Mouse (Mus musculus): ENCODE measurements around the gene Clec16a. TPM values are rescaled to one million over a fixed set of nuclear protein-coding genes. Genes with fewer than 3 reads are reported as not detected.

The Clec16a gene
- polyA plus RNA-seq, 1 experiment from 2014 or later, result 29.6 TPM

- Histone ChIP-seq H3K4me3 (ENCODE audit: low read depth, low read length) (peak overlapping the region; percentile 93), H3K36me3 (ENCODE audit: control insufficient read depth, insufficient read depth, low read length) (no peaks in the 10 kb centered on the region), H3K9ac (ENCODE audit: low read depth, low read length) (peak overlapping the region; percentile 88), H3K27me3 (replicated peaks; ENCODE audit: control insufficient read depth, insufficient read depth, low read length) (no peaks in the 10 kb centered on the region), H3K4me1 (ENCODE audit: control insufficient read depth, insufficient read depth, low read length) (peaks cover 26% of the 10 kb centered on the region), H3K27ac (replicated peaks; ENCODE audit: low read depth, low read length) (no peak overlapping the region), H3K9me3 (ENCODE audit: control insufficient read depth, low read length) (no peaks in the 10 kb centered on the region), H3K4me2 (ENCODE audit: low read depth, low read length) (peak overlapping the region; percentile 93)
- no peak for ATAC-seq (ENCODE audit: low read depth)
- 68% methylated on average over 16 of the region's 16 CpGs for WGBS
- DNase-seq (ENCODE audit: low spot score), result peak; percentile 11
Observed at GRCm38 (mm10) chr16:10540763-10541597, 4.2 kb upstream of the Clec16a start.

- ATAC-seq (ENCODE audit: low read depth), result no peak
- peaks cover 31% of the 10 kb centered on the region for H3K4me1 ChIP-seq (ENCODE audit: control insufficient read depth, insufficient read depth, low read length)
Observed at GRCm38 (mm10) chr16:10541598-10541930, 3.6 kb upstream of the Clec16a start.

GRCm38 (mm10) chr16:10542266-10542665, 2.9 kb upstream of the Clec16a start:
- Histone ChIP-seq H3K4me3 (ENCODE audit: low read depth, low read length) (peak overlapping the region; percentile 93), H3K4me2 (ENCODE audit: low read depth, low read length) (peak overlapping the region; percentile 93), H3K4me1 (ENCODE audit: control insufficient read depth, insufficient read depth, low read length) (peaks cover 36% of the 10 kb centered on the region), H3K9me3 (ENCODE audit: control insufficient read depth, low read length) (no peaks in the 10 kb centered on the region), H3K27ac (replicated peaks; ENCODE audit: low read depth, low read length) (peak overlapping the region; percentile 80), H3K36me3 (ENCODE audit: control insufficient read depth, insufficient read depth, low read length) (no peaks in the 10 kb centered on the region), H3K9ac (ENCODE audit: low read depth, low read length) (peak overlapping the region; percentile 88), H3K27me3 (replicated peaks; ENCODE audit: control insufficient read depth, insufficient read depth, low read length) (no peaks in the 10 kb centered on the region)
- peak; percentile 14 for DNase-seq (ENCODE audit: low spot score)
- peak; percentile 2; the same call in 1 of the 2 replicates for ATAC-seq (ENCODE audit: low read depth)
- WGBS, result 1% methylated on average over 22 of the region's 22 CpGs

More at GRCm38 (mm10) chr16:10541598-10541930, 3.6 kb upstream of the Clec16a start:
- DNase-seq (ENCODE audit: low spot score), result peak; percentile 64
- WGBS, result 18% methylated on average over 7 of the region's 7 CpGs
- no peaks in the 10 kb centered on the region for H3K36me3 ChIP-seq (ENCODE audit: control insufficient read depth, insufficient read depth, low read length)
- no peaks in the 10 kb centered on the region for H3K9me3 ChIP-seq (ENCODE audit: control insufficient read depth, low read length)
- H3K27ac ChIP-seq (replicated peaks; ENCODE audit: low read depth, low read length), result no peak overlapping the region
- peak overlapping the region; percentile 88 for H3K9ac ChIP-seq (ENCODE audit: low read depth, low read length)
- no peaks in the 10 kb centered on the region for H3K27me3 ChIP-seq (replicated peaks; ENCODE audit: control insufficient read depth, insufficient read depth, low read length)
- H3K4me3 ChIP-seq (ENCODE audit: low read depth, low read length), result peak overlapping the region; percentile 93
- H3K4me2 ChIP-seq (ENCODE audit: low read depth, low read length), result peak overlapping the region; percentile 93

- H3K4me2 ChIP-seq (ENCODE audit: low read depth, low read length), result peak within 1 kb of the TSS; percentile 93
- H3K27ac ChIP-seq (replicated peaks; ENCODE audit: low read depth, low read length), result peak within 1 kb of the TSS; percentile 80
- no peaks in the 10 kb centered on the region for H3K9me3 ChIP-seq (ENCODE audit: control insufficient read depth, low read length)
- H3K27me3 ChIP-seq (replicated peaks; ENCODE audit: control insufficient read depth, insufficient read depth, low read length), result no peaks in the 10 kb centered on the region
- ATAC-seq (ENCODE audit: low read depth), result peak; percentile 95
- H3K36me3 ChIP-seq (ENCODE audit: control insufficient read depth, insufficient read depth, low read length), result no peaks in the 10 kb centered on the region
- H3K9ac ChIP-seq (ENCODE audit: low read depth, low read length), result peak within 1 kb of the TSS; percentile 88
- peak; percentile 99 for DNase-seq (ENCODE audit: low spot score)
- peak within 1 kb of the TSS; percentile 93 for H3K4me3 ChIP-seq (ENCODE audit: low read depth, low read length)
- H3K4me1 ChIP-seq (ENCODE audit: control insufficient read depth, insufficient read depth, low read length), result peaks cover 36% of the 10 kb centered on the region
- under 1% methylated on average over 23 of the region's 61 CpGs for WGBS
Observed at GRCm38 (mm10) chr16:10542698-10543365, 2.3 kb upstream of the Clec16a start, which contains the start of gene Dexi. Gene Dexi, minus strand, starts transcription at chr16:10543054.

- H3K27me3 ChIP-seq (replicated peaks; ENCODE audit: control insufficient read depth, insufficient read depth, low read length), result no peaks in the 10 kb centered on the region
- peaks cover 22% of the 10 kb centered on the region for H3K4me1 ChIP-seq (ENCODE audit: control insufficient read depth, insufficient read depth, low read length)
- no peaks in the 10 kb centered on the region for H3K9me3 ChIP-seq (ENCODE audit: control insufficient read depth, low read length)
- H3K9ac ChIP-seq (ENCODE audit: low read depth, low read length), result no peak overlapping the region
- 53% methylated on average over 3 of the region's 3 CpGs for WGBS
- no peak for DNase-seq (ENCODE audit: low spot score)
- peak overlapping the region; percentile 81 for H3K4me2 ChIP-seq (ENCODE audit: low read depth, low read length)
- no peak overlapping the region for H3K4me3 ChIP-seq (ENCODE audit: low read depth, low read length)
- no peak overlapping the region for H3K27ac ChIP-seq (replicated peaks; ENCODE audit: low read depth, low read length)
- H3K36me3 ChIP-seq (ENCODE audit: control insufficient read depth, insufficient read depth, low read length), result no peaks in the 10 kb centered on the region
- no peak for ATAC-seq (ENCODE audit: low read depth)
Observed at GRCm38 (mm10) chr16:10546865-10547264, 1.7 kb downstream of the Clec16a start.

- ATAC-seq (ENCODE audit: low read depth), result no peak
- H3K9ac ChIP-seq (ENCODE audit: low read depth, low read length), result no peak overlapping the region
- no peak overlapping the region for H3K4me2 ChIP-seq (ENCODE audit: low read depth, low read length)
- H3K27me3 ChIP-seq (replicated peaks; ENCODE audit: control insufficient read depth, insufficient read depth, low read length), result no peaks in the 10 kb centered on the region
- H3K9me3 ChIP-seq (ENCODE audit: control insufficient read depth, low read length), result no peaks in the 10 kb centered on the region
- no peak overlapping the region for H3K4me3 ChIP-seq (ENCODE audit: low read depth, low read length)
- no peak for DNase-seq (ENCODE audit: low spot score)
- H3K4me1 ChIP-seq (ENCODE audit: control insufficient read depth, insufficient read depth, low read length), result peaks cover 23% of the 10 kb centered on the region
- no peak overlapping the region for H3K27ac ChIP-seq (replicated peaks; ENCODE audit: low read depth, low read length)
- WGBS, result 73% methylated on average over 3 of the region's 3 CpGs
- H3K36me3 ChIP-seq (ENCODE audit: control insufficient read depth, insufficient read depth, low read length), result no peaks in the 10 kb centered on the region
Observed at GRCm38 (mm10) chr16:10548938-10549337, 3.8 kb downstream of the Clec16a start.

- H3K36me3 ChIP-seq (ENCODE audit: control insufficient read depth, insufficient read depth, low read length), result no peaks in the 10 kb centered on the region
- H3K27ac ChIP-seq (replicated peaks; ENCODE audit: low read depth, low read length), result no peak overlapping the region
- no peak for ATAC-seq (ENCODE audit: low read depth)
- no peak overlapping the region for H3K4me2 ChIP-seq (ENCODE audit: low read depth, low read length)
- no peak for DNase-seq (ENCODE audit: low spot score)
- H3K4me1 ChIP-seq (ENCODE audit: control insufficient read depth, insufficient read depth, low read length), result peaks cover 23% of the 10 kb centered on the region
- H3K9me3 ChIP-seq (ENCODE audit: control insufficient read depth, low read length), result no peaks in the 10 kb centered on the region
- WGBS, result 91% methylated on average over 2 of the region's 2 CpGs
- no peaks in the 10 kb centered on the region for H3K27me3 ChIP-seq (replicated peaks; ENCODE audit: control insufficient read depth, insufficient read depth, low read length)
- H3K4me3 ChIP-seq (ENCODE audit: low read depth, low read length), result no peak overlapping the region
- no peak overlapping the region for H3K9ac ChIP-seq (ENCODE audit: low read depth, low read length)
Observed at GRCm38 (mm10) chr16:10549600-10549999, 4.5 kb downstream of the Clec16a start.

- no peak overlapping the region for H3K27ac ChIP-seq (replicated peaks; ENCODE audit: low read depth, low read length)
- H3K4me2 ChIP-seq (ENCODE audit: low read depth, low read length), result no peak overlapping the region
- peaks cover 14% of the 10 kb centered on the region for H3K4me1 ChIP-seq (ENCODE audit: control insufficient read depth, insufficient read depth, low read length)
- H3K9ac ChIP-seq (ENCODE audit: low read depth, low read length), result no peak overlapping the region
- 54% methylated on average over 4 of the region's 4 CpGs for WGBS
- H3K27me3 ChIP-seq (replicated peaks; ENCODE audit: control insufficient read depth, insufficient read depth, low read length), result no peaks in the 10 kb centered on the region
- H3K9me3 ChIP-seq (ENCODE audit: control insufficient read depth, low read length), result no peaks in the 10 kb centered on the region
- DNase-seq (ENCODE audit: low spot score) (peak; percentile 67), ATAC-seq (ENCODE audit: low read depth) (no peak)
- no peak overlapping the region for H3K4me3 ChIP-seq (ENCODE audit: low read depth, low read length)
- no peaks in the 10 kb centered on the region for H3K36me3 ChIP-seq (ENCODE audit: control insufficient read depth, insufficient read depth, low read length)
Observed at GRCm38 (mm10) chr16:10551592-10551991, 6.5 kb downstream of the Clec16a start.
